Mouse (Mus musculus): Measurements from ENCODE around the gene Snapc4.

Gene Snapc4

GRCm38 (mm10) chr2:26380131-26380771, at the start of gene Snapc4:
Gene Snapc4 (minus strand): TSS chr2:26380653.
- DNase-seq (ENCODE audit: inconsistent ontology term): peak; percentile 85

GRCm38 (mm10) chr2:26429851-26430250, 49.4 kb upstream of the Snapc4 start:
- DNase-seq (ENCODE audit: inconsistent ontology term): no peak

GRCm38 (mm10) chr2:26424541-26424940, 44.1 kb upstream of the Snapc4 start:
- no peak for DNase-seq (ENCODE audit: inconsistent ontology term)

- no peak for DNase-seq (ENCODE audit: inconsistent ontology term)
These were observed 42.6 kb upstream of the Snapc4 start for GRCm38 (mm10) chr2:26423086-26423485.

- no peak for DNase-seq (ENCODE audit: inconsistent ontology term)
These were observed 41.5 kb upstream of the Snapc4 start for GRCm38 (mm10) chr2:26421969-26422368.

- DNase-seq (ENCODE audit: inconsistent ontology term): peak; percentile 90
These were observed 37.7 kb upstream of the Snapc4 start for GRCm38 (mm10) chr2:26418120-26418519.

- DNase-seq (ENCODE audit: inconsistent ontology term): no peak
These were observed 36.6 kb upstream of the Snapc4 start for GRCm38 (mm10) chr2:26417066-26417465.

GRCm38 (mm10) chr2:26410931-26411411, 30.5 kb upstream of the Snapc4 start:
- peak; percentile 86 for DNase-seq (ENCODE audit: inconsistent ontology term)

GRCm38 (mm10) chr2:26410091-26410490, 29.6 kb upstream of the Snapc4 start:
- DNase-seq (ENCODE audit: inconsistent ontology term): peak; percentile 73

GRCm38 (mm10) chr2:26409362-26409761, 28.9 kb upstream of the Snapc4 start:
- no peak for DNase-seq (ENCODE audit: inconsistent ontology term)

- peak; percentile 98 for DNase-seq (ENCODE audit: inconsistent ontology term)
These were observed 28.3 kb upstream of the Snapc4 start, which contains the start of gene Inpp5e for GRCm38 (mm10) chr2:26408515-26409356. Gene Inpp5e (minus strand): TSS chr2:26409203.

- no peak for DNase-seq (ENCODE audit: inconsistent ontology term)
These were observed 22.9 kb upstream of the Snapc4 start for GRCm38 (mm10) chr2:26403306-26403705.

- no peak for DNase-seq (ENCODE audit: inconsistent ontology term)
These were observed 21.8 kb upstream of the Snapc4 start for GRCm38 (mm10) chr2:26402265-26402664.

GRCm38 (mm10) chr2:26401023-26401422, 20.6 kb upstream of the Snapc4 start:
- no peak for DNase-seq (ENCODE audit: inconsistent ontology term)

GRCm38 (mm10) chr2:26400296-26400695, 19.8 kb upstream of the Snapc4 start:
- DNase-seq (ENCODE audit: inconsistent ontology term): no peak

- no peak for DNase-seq (ENCODE audit: inconsistent ontology term)
These were observed 19.2 kb upstream of the Snapc4 start for GRCm38 (mm10) chr2:26399647-26400046.

- no peak for DNase-seq (ENCODE audit: inconsistent ontology term)
These were observed 18.5 kb upstream of the Snapc4 start for GRCm38 (mm10) chr2:26398978-26399377.

GRCm38 (mm10) chr2:26391617-26392016, 11.2 kb upstream of the Snapc4 start:
- no peak for DNase-seq (ENCODE audit: inconsistent ontology term)

GRCm38 (mm10) chr2:26390954-26391353, 10.5 kb upstream of the Snapc4 start:
- DNase-seq (ENCODE audit: inconsistent ontology term): no peak

GRCm38 (mm10) chr2:26389154-26389690, 8.8 kb upstream of the Snapc4 start, which contains the start of the genes Entr1 and Pmpca:
Gene Entr1 (minus strand): TSS chr2:26389316.
Gene Pmpca (plus strand): TSS chr2:26389339.
- DNase-seq (ENCODE audit: inconsistent ontology term): peak; percentile 91

GRCm38 (mm10) chr2:26388682-26389153, 8.3 kb upstream of the Snapc4 start:
- DNase-seq (ENCODE audit: inconsistent ontology term): no peak

- no peak for DNase-seq (ENCODE audit: inconsistent ontology term)
These were observed 7.3 kb upstream of the Snapc4 start for GRCm38 (mm10) chr2:26387713-26388112.
